Mouse (Mus musculus): ENCODE data around the gene Ftl1. TPM values are rescaled to one million over a fixed set of nuclear protein-coding genes. Genes with fewer than 3 reads are reported as not detected.
A peak's percentile ranks its signal among the peaks of the same experiment; 100 is the strongest.

Gene Ftl1
- polyA plus RNA-seq, 1 experiment from 2014 or later = 5,734 TPM

DNA sequence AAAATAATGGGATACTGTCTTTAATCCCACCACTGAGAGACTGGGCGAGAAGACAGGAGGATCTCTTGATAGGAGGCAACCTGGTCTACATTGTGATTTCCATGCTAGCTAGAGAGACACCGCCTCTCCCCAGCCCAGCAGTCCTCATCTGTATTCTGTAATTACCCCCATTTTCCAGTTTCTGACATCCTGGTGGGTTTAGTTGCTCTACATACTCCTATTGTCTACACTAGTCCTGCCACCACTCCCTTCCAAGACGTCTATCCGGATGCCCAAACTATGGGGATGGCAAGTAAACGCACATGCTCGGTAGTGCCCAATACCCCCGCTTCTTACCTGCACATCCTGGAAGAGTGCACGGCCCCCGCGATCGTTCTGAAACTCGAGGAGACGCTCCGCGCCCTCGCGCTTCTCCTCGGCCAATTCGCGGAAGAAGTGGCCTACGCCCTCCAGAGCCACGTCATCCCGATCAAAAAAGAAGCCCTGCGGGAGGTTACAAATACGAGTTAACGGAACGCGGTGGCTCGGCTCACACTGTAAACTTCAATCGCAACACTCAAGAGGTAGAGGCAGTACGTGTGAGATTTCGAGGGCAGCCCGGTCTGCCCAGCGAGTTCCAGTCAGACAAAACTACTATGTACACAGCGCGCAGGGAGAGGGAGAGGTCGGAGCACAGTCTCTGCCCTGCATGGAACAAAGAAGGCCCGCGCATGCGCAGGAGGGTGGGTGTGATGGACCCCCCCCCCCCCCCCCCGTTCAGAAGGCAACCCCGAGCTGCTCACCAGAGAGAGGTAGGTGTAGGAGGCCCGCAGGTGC, 728 bp downstream of the Ftl1 start:
- H3K4me3 ChIP-seq = peak overlapping the region; percentile 88
- peaks cover 43% of the 10 kb centered on the region for H3K4me1 ChIP-seq
- H3K27me3 ChIP-seq (replicated peaks; ENCODE audit: low read depth, poor library complexity, severe bottlenecking) = no peaks in the 10 kb centered on the region
- no peaks in the 10 kb centered on the region for H3K9me3 ChIP-seq
- peak; percentile 91 for DNase-seq (ENCODE audit: low spot score)
- peaks cover 85% of the 10 kb centered on the region for H3K36me3 ChIP-seq (replicated peaks)
- peak overlapping the region; percentile 96 for H3K27ac ChIP-seq (replicated peaks)
- WGBS = 1% methylated on average over 43 of the region's 43 CpGs

DNA sequence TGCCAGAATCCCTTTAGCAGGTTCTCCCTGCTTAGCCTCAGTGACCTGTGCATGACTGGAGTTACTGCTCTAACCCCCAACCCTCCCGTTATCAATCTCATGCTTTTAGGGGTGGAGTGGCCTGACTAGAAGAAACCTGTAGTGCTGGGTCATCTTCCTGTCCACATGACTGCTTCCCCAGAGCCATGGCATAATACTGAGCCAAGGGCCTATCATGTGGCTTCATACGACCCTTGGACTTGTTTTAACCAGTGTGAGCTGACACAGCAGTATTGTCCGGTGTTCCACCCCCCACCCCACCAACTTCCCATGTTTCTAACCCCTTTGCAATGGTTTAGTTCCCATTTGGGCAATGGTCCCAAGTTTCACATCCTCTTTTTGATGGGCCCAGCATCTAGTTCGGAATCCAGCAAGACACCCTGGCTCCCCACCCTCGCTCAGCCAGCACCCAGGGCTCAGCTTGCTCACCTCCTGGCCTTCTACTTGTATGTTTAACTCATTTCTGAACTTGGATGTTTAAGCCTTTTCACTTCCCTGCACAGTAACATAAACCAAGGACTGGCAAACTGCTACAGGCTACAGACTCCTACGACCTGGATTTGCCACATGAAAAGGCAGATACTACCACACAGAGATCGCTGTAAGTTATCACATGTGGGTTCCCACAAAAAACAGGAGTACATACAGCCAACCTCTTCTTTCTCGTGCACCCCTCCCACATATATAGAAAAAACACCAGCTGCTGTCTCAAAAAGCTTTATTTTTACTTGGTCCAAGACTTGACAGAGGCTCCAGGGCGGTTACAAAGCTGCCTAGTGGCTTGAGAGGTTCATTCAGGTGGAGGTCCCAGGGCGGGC, 2.3 kb downstream of the Ftl1 start:
- peaks cover 84% of the 10 kb centered on the region for H3K36me3 ChIP-seq (replicated peaks)
- no peaks in the 10 kb centered on the region for H3K9me3 ChIP-seq
- H3K4me1 ChIP-seq = peaks cover 43% of the 10 kb centered on the region
- peak overlapping the region; percentile 24; the same call in 1 of the 2 replicates for H3K27ac ChIP-seq (replicated peaks)
- H3K4me3 ChIP-seq = peak overlapping the region; percentile 88
- DNase-seq (ENCODE audit: low spot score) = no peak
- no peaks in the 10 kb centered on the region for H3K27me3 ChIP-seq (replicated peaks; ENCODE audit: low read depth, poor library complexity, severe bottlenecking)
- 73% methylated on average over 10 of the region's 10 CpGs for WGBS

DNA sequence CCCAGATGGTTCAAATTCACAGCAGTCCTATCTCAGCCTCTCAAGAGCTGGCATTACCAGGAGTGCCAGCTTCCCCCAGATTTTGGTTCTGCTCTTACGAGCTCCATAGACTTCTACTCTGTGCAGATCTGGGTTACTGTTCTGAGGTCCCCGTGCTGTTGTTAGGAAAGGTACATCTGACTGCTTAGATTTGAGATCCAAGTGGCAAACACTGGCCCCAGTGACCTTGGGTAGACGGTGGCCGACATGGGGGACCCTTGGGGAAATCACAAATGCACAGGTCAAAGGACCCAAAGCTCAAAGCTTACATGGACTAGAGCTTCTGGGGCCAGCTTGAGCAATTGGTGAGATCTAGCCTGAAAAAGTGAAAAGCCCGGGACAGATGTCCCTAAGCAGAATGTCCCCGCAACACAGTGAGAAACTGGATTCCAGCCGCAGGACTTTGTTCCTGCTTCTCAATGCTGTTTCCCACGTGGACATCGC, 2.9 kb downstream of the Ftl1 start:
- Histone ChIP-seq H3K4me3 (peak overlapping the region; percentile 88), H3K27me3 (replicated peaks; ENCODE audit: low read depth, poor library complexity, severe bottlenecking) (no peaks in the 10 kb centered on the region), H3K9me3 (no peaks in the 10 kb centered on the region), H3K36me3 (replicated peaks) (peaks cover 84% of the 10 kb centered on the region), H3K4me1 (peaks cover 41% of the 10 kb centered on the region), H3K27ac (replicated peaks) (0 out of 2 replicates have a peak overlapping the region, but pooled peaks have one; percentile 24)
- 61% methylated on average over 9 of the region's 9 CpGs for WGBS
- DNase-seq (ENCODE audit: low spot score) = no peak

DNA sequence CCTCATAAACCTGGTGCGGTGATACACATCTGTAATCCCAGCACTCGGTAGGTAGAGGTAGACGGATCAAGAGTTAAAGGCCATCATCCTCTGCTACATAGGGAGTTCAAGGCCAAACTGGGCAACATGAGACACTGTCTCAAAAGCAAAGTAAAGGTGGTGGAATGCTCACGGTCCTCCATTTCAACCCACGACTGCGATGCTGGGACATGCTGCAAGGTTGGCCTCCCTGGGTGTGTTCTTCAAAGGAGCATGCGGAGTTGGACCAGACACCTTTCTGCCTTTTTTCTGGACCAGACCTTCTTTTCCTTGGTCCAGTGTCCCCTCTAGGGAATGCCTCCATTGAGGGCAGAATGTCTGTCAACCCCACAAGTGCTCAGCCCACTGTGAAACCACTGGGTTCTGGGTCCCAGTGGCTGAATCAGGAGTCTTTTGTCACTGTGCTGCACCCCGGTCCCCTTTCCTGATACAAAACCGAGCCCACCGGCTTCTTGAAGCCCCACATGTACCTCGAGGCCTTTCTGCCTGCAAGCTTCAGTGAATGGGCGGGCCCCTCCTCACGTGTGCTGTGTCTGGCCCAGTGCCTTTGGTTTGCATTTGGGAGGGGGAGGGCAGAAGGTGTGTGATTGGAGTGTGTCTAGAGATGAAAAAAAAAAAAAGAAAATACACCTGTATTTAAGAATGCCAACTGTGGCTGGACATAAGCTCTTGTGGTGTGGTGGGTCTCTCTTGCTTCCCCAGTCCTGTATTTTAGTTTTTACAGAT, 3.6 kb downstream of the Ftl1 start:
- no peak for DNase-seq (ENCODE audit: low spot score)
- no peak overlapping the region for H3K27ac ChIP-seq (replicated peaks)
- H3K9me3 ChIP-seq = no peaks in the 10 kb centered on the region
- peaks cover 82% of the 10 kb centered on the region for H3K36me3 ChIP-seq (replicated peaks)
- WGBS = 78% methylated on average over 13 of the region's 13 CpGs
- 0 out of 2 replicates have a peak overlapping the region, but pooled peaks have one; percentile 16 for H3K4me3 ChIP-seq
- no peaks in the 10 kb centered on the region for H3K27me3 ChIP-seq (replicated peaks; ENCODE audit: low read depth, poor library complexity, severe bottlenecking)
- H3K4me1 ChIP-seq = peaks cover 35% of the 10 kb centered on the region

DNA sequence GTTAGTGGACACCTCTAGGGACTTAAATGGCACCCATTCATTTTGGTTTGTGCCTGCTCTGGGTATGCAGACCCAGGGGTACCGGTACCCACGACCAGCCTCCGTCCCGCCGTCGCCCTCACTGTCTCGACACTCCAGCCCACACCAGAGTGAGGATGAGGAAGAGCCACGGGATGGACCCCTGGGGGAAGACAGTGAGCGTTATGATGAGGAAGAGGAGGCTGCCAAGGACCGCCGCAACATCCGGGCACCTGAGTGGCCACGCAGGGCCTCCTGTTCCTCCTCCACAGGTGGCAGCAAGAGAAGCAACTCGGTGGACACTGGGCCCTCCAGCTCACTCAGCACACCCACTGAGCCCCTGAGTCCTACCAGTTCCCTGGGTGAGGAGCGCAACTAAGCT, 4.7 kb downstream of the Ftl1 start:
- 87% methylated on average over 15 of the region's 15 CpGs for WGBS
- no peak for DNase-seq (ENCODE audit: low spot score)
- no peaks in the 10 kb centered on the region for H3K27me3 ChIP-seq (replicated peaks; ENCODE audit: low read depth, poor library complexity, severe bottlenecking)
- H3K4me1 ChIP-seq = peaks cover 23% of the 10 kb centered on the region
- H3K36me3 ChIP-seq (replicated peaks) = peaks cover 81% of the 10 kb centered on the region
- no peak overlapping the region; the same call in 1 of the 2 replicates for H3K27ac ChIP-seq (replicated peaks)
- H3K4me3 ChIP-seq = no peak overlapping the region
- H3K9me3 ChIP-seq = no peaks in the 10 kb centered on the region

DNA sequence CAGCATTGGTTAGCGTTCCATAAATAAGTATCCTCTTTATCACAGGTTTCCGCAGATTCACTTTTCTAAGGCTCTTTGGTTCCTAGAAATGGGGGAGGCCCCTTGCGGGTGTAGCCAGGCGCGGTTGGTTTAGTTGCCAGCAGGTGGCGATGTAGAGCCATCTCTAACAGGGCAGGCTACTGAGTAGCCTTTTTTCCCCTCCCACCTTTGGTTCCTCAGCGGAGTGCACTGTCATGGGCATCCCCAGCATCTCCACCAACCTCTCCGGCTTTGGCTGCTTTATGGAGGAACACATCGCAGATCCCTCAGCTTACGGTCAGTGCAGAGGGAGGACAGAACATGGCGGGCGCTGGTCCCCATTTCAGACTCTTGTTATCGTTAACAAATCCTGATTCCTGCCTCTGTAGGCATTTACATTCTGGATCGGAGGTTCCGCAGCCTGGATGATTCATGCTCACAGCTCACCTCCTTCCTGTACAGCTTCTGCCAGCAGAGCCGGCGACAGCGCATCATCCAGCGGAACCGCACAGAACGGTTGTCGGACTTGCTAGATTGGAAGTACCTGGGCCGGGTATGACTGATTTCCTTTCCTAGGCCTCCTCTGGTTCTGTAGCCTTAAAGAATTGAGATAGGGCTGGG, 8.2 kb downstream of the Ftl1 start:
- Histone ChIP-seq H3K4me1 (peaks cover 9% of the 10 kb centered on the region), H3K4me3 (no peak overlapping the region), H3K9me3 (no peaks in the 10 kb centered on the region), H3K36me3 (replicated peaks) (peaks cover 77% of the 10 kb centered on the region), H3K27me3 (replicated peaks; ENCODE audit: low read depth, poor library complexity, severe bottlenecking) (no peaks in the 10 kb centered on the region), H3K27ac (replicated peaks) (no peak overlapping the region)
- DNase-seq (ENCODE audit: low spot score) = peak; percentile 84
- WGBS = 52% methylated on average over 23 of the region's 23 CpGs

DNA sequence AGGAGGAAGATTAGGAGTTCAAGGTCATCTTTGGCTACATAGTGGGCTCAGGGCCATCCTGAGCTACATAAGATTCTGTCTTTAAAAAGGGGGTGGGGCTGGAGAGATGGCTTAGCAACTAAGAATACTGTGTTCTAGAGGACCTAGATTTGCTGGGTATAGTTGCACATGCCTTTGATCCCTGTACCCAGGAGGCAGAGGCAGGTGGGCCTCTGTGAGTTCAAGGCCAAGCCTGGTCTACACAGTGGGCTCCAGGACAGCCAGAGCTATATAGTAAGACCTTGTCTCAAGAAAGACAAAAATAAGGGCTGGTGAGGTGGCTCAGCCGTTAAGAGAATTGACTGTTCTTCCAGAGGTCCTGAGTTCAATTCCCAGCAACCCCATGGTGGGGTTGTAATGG, 9.7 kb downstream of the Ftl1 start:
- Histone ChIP-seq H3K27me3 (replicated peaks; ENCODE audit: low read depth, poor library complexity, severe bottlenecking) (no peaks in the 10 kb centered on the region), H3K4me1 (peaks cover 9% of the 10 kb centered on the region), H3K27ac (replicated peaks) (no peak overlapping the region), H3K4me3 (no peak overlapping the region), H3K9me3 (no peaks in the 10 kb centered on the region), H3K36me3 (replicated peaks) (peaks cover 74% of the 10 kb centered on the region)
- no peak for DNase-seq (ENCODE audit: low spot score)
- WGBS = 86% methylated on average over 1 of the region's 1 CpGs

DNA sequence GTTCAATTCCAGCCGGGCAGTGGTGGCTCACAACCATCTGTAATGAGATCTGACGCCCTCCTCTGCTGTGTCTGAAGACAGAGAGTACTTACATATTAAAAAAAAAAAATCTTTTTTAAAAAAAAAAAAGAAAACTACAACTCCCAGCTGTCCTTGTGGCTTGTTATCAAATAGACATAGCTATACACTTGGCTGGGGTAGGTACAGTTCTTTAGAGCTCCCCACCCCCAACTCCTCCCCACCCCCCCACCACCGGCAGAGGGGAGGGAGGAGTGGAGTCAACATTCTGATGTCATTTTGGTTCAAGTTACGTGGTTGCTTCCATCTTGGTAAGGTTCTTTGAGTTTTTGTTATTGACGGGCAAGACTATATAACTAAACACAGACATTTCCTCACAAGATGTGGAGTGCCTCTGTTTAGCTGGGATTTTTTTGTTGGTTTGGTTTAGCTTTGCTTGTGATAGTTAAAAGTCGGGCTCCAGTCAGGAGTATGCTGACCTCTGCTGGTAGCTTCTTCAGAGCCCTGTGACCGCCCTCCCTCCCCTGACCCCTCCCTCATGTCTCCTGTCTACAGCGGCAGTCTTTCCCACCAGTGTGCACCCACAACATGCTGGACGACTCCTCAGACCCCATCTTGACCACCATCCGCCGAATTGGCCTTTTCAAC, 12.2 kb downstream of the Ftl1 start:
- Histone ChIP-seq H3K4me1 (peaks cover 9% of the 10 kb centered on the region), H3K27me3 (replicated peaks; ENCODE audit: low read depth, poor library complexity, severe bottlenecking) (no peaks in the 10 kb centered on the region), H3K9me3 (no peaks in the 10 kb centered on the region), H3K27ac (replicated peaks) (no peak overlapping the region), H3K4me3 (peak overlapping the region; percentile 19; the same call in 1 of the 2 replicates), H3K36me3 (replicated peaks) (peaks cover 75% of the 10 kb centered on the region)
- 31% methylated on average over 11 of the region's 11 CpGs for WGBS
- DNase-seq (ENCODE audit: low spot score) = peak; percentile 58

DNA sequence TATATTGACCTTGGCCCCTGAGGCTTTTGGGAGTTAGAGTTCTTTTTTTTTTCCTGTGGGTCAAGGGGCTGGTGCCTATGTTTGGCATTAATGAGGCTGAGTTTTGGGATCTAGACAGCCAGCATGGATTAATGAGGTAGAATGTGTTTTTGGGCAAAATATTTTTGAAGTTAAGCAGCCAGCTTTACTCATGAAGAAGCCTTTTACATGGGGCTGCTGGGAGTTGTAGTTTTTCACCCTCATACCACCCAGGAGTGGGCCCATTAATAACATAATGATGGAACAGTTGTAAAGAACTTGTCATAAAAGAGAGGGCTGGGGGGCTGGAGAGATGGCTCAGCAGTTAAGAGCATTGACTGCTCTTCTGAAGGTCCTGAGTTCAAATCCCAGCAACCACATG, 13.1 kb downstream of the Ftl1 start:
- Histone ChIP-seq H3K36me3 (replicated peaks) (peaks cover 70% of the 10 kb centered on the region), H3K4me3 (no peak overlapping the region), H3K4me1 (peaks cover 9% of the 10 kb centered on the region), H3K27me3 (replicated peaks; ENCODE audit: low read depth, poor library complexity, severe bottlenecking) (no peaks in the 10 kb centered on the region), H3K9me3 (no peaks in the 10 kb centered on the region), H3K27ac (replicated peaks) (no peak overlapping the region)
- no peak for DNase-seq (ENCODE audit: low spot score)

DNA sequence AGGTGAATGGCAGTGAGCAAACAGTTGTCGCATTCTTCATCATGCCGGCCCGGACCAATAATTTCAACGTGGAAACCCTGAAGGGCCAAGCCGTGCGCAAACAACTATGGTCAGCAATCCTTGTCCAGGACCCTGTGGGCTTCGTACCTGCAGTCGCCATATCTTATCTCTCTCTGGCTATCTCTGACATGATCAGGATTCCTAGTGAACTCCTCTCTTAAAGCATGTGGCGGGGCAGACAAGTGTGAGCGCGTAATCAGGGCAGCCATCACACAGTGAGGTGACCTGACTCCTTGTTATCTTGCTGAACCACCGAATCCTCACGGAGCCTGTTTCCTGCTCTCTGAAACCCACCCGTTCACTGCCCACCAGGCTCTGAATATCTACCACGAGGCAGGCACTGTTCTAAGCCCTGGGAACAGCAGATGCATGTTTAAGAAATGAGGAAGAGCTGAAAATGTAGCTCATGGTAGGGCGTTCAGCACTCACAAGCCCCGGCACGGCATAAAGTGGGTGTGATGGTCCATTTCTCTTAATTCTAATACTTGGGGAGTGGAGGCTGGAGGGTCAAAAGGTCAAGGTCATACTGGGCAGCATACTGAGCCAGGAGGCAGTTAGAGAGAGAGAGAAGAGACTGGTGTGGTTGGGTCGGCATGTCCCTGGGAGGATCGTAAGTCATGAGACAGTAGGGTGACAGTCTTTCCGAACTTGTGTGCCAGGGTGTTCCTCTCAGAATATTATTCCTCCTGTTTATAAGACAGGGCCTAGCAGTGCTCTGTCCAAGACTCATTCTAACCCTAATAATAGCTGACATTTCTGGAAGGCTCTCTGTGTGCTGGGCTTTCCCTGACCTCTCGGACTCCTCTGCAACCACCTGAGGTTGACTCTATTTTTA, 15.9 kb downstream of the Ftl1 start:
- no peak overlapping the region for H3K27ac ChIP-seq (replicated peaks)
- no peaks in the 10 kb centered on the region for H3K27me3 ChIP-seq (replicated peaks; ENCODE audit: low read depth, poor library complexity, severe bottlenecking)
- peaks cover 9% of the 10 kb centered on the region for H3K4me1 ChIP-seq
- DNase-seq (ENCODE audit: low spot score) = no peak
- peaks cover 74% of the 10 kb centered on the region for H3K36me3 ChIP-seq (replicated peaks)
- no peaks in the 10 kb centered on the region for H3K9me3 ChIP-seq
- WGBS = 90% methylated on average over 22 of the region's 22 CpGs
- no peak overlapping the region for H3K4me3 ChIP-seq

Data from embryonic facial prominence, embryonic 10.5 days (tissue).